Mouse (Mus musculus) kidney, adult 2 months (tissue): ENCODE results near the gene Il18r1. TPM values are rescaled to one million over a fixed set of nuclear protein-coding genes. Genes with fewer than 3 reads are reported as not detected.

Experiments used
- DNase-seq: peaks from one replicate; pipeline ENCODE4 v3.0.0; 2021
- H3K27ac ChIP-seq: fragments of 200-500 bp; 2 replicates; pipeline ENCODE4 v1.5.1; 2012; ENCODE audit warnings: low read depth, low read length, control low read depth, inconsistent platforms; ENCODE audit not compliant: insufficient read depth
- H3K27me3 ChIP-seq: fragments of 200-500 bp; replicated peaks from 2 replicates; pipeline ENCODE4 v1.6.1; 2012; ENCODE audit warnings: mild to moderate bottlenecking, moderate library complexity, low read length, inconsistent platforms; ENCODE audit not compliant: control insufficient read depth, insufficient read depth
- H3K36me3 ChIP-seq: fragments of 200-500 bp; 2 replicates; pipeline ENCODE4 v1.6.1; 2012; ENCODE audit warnings: mild to moderate bottlenecking, moderate library complexity, low read length, inconsistent platforms; ENCODE audit not compliant: control insufficient read depth, insufficient read depth
- H3K4me1 ChIP-seq: fragments of 200-500 bp; 2 replicates; pipeline ENCODE4 v1.6.1; 2011; ENCODE audit warnings: low read length; ENCODE audit not compliant: control insufficient read depth, insufficient read depth
- H3K4me3 ChIP-seq: fragments of 200-500 bp; 2 replicates; pipeline ENCODE4 v1.5.1; 2011; ENCODE audit warnings: mild to moderate bottlenecking, low read depth, low read length, control low read depth; ENCODE audit not compliant: insufficient read depth
- CTCF ChIP-seq: fragments of 200-500 bp; conservative IDR thresholded peaks from 2 replicates; pipeline ENCODE4 v1.5.1; 2011; ENCODE audit warnings: low read depth, mild to moderate bottlenecking, control low read depth, low read length, moderate library complexity, mixed read lengths; ENCODE audit not compliant: insufficient read depth, insufficient read length
- POLR2A ChIP-seq: fragments of 200-500 bp; IDR thresholded peaks from one replicate; pipeline ENCODE4 v1.6.1; 2011; ENCODE audit warnings: low read depth, low read length, control low read depth
- WGBS: fragments of 180-500 bp; shearing (Covaris S2); methylation state at CpG from one replicate; pipeline ENCODE4 v1.1.7; 2018; 5-methylcytosine and 5-hydroxymethylcytosine counted together
- polyA plus RNA-seq: library from polyadenylated mRNA; depleted of rRNA; stranded (reverse); fragments of >200 nt; gene quantifications from 2 replicates; pipeline ENCODE4 v1.2.3, GENCODE M21; 2012

The Il18r1 gene
- polyA plus RNA-seq, 1 experiment = 0.58 TPM

- Histone ChIP-seq H3K27ac (no peak overlapping the region), H3K36me3 (no peaks in the 10 kb centered on the region), H3K27me3 (no peaks in the 10 kb centered on the region), H3K4me3 (no peak overlapping the region), H3K4me1 (no peaks in the 10 kb centered on the region)
- TF ChIP-seq CTCF = no peak
- TF ChIP-seq POLR2A = no peak
- WGBS = 83% methylated on average over 4 of the region's 4 CpGs
- DNase-seq = no peak
Observed at GRCm38 (mm10) chr1:40430143-40430834, 35.1 kb upstream of the Il18r1 start.

- no peaks in the 10 kb centered on the region for H3K36me3 ChIP-seq
- DNase-seq = no peak
- no peaks in the 10 kb centered on the region for H3K4me1 ChIP-seq
- 72% methylated on average over 2 of the region's 2 CpGs for WGBS
- no peak for TF ChIP-seq POLR2A
- H3K4me3 ChIP-seq = no peak overlapping the region
- H3K27ac ChIP-seq = no peak overlapping the region
- no peaks in the 10 kb centered on the region for H3K27me3 ChIP-seq
Observed at GRCm38 (mm10) chr1:40432169-40432568, 33.2 kb upstream of the Il18r1 start.

- Histone ChIP-seq H3K36me3 (no peaks in the 10 kb centered on the region), H3K4me1 (no peaks in the 10 kb centered on the region), H3K27ac (no peak overlapping the region), H3K4me3 (no peak overlapping the region), H3K27me3 (no peaks in the 10 kb centered on the region)
- TF ChIP-seq CTCF (no peak), POLR2A (no peak)
- DNase-seq = no peak
- 87% methylated on average over 3 of the region's 3 CpGs for WGBS
Observed at GRCm38 (mm10) chr1:40435936-40436335, 29.4 kb upstream of the Il18r1 start.

- TF ChIP-seq POLR2A (no peak), CTCF (no peak)
- H3K36me3 ChIP-seq = no peaks in the 10 kb centered on the region
- no peak for DNase-seq
- no peaks in the 10 kb centered on the region for H3K27me3 ChIP-seq
- WGBS = 59% methylated on average over 2 of the region's 2 CpGs
- H3K4me3 ChIP-seq = no peak overlapping the region
- no peaks in the 10 kb centered on the region for H3K4me1 ChIP-seq
- no peak overlapping the region for H3K27ac ChIP-seq
Observed at GRCm38 (mm10) chr1:40437340-40437739, 28.0 kb upstream of the Il18r1 start.

- WGBS = 62% methylated on average over 8 of the region's 8 CpGs
- Histone ChIP-seq H3K36me3 (no peaks in the 10 kb centered on the region), H3K4me1 (no peaks in the 10 kb centered on the region), H3K4me3 (no peak overlapping the region), H3K27me3 (no peaks in the 10 kb centered on the region), H3K27ac (no peak overlapping the region)
- DNase-seq = no peak
- TF ChIP-seq POLR2A = no peak
- no peak for TF ChIP-seq CTCF
Observed at GRCm38 (mm10) chr1:40439504-40439903, 25.8 kb upstream of the Il18r1 start.

GRCm38 (mm10) chr1:40444800-40445199 lies 20.6 kb upstream of the Il18r1 start:
- H3K27ac ChIP-seq = no peak overlapping the region
- TF ChIP-seq POLR2A = no peak
- TF ChIP-seq CTCF = no peak
- H3K27me3 ChIP-seq = no peaks in the 10 kb centered on the region
- H3K36me3 ChIP-seq = no peaks in the 10 kb centered on the region
- 78% methylated on average over 3 of the region's 3 CpGs for WGBS
- H3K4me1 ChIP-seq = no peaks in the 10 kb centered on the region
- no peak for DNase-seq
- no peak overlapping the region for H3K4me3 ChIP-seq

GRCm38 (mm10) chr1:40467306-40467705 lies 2.0 kb downstream of the Il18r1 start:
- Histone ChIP-seq H3K4me3 (no peak overlapping the region), H3K27me3 (no peaks in the 10 kb centered on the region; the same call in 1 of the 2 replicates), H3K27ac (no peak overlapping the region), H3K36me3 (no peaks in the 10 kb centered on the region), H3K4me1 (no peaks in the 10 kb centered on the region)
- DNase-seq = no peak
- WGBS = 87% methylated on average over 4 of the region's 4 CpGs
- no peak for TF ChIP-seq POLR2A
- no peak for TF ChIP-seq CTCF
